Mouse (Mus musculus) kidney, postnatal 4 days (tissue): ENCODE data around the gene Tpcn1.

Experiments
- DNase-seq, 2 experiments: peaks; one replicate each; pipeline ENCODE4 v3.0.0; 2021; ENCODE audit warnings: mixed read lengths in 2 of 2

Gene Tpcn1

DNA sequence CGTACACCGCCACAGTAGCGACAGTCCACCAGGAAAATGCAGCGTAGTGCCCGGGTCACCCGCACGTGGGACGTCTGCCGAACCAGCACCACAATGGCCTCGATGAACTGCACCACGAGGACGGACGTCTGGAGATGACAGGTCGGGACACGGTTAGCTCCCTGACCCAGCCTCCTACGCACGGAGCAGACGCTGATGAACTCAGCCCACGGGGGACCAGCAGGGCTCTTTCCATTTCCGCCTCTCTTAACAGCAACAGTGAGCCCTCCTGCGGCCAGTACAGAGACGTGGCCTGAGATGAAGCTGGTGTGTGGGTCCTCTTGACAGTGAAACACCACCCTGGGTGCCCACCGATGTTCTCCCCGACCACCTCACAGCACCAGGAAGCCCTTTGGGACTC is 32.6 kb downstream of the Tpcn1 start:
- no peak for DNase-seq

DNA sequence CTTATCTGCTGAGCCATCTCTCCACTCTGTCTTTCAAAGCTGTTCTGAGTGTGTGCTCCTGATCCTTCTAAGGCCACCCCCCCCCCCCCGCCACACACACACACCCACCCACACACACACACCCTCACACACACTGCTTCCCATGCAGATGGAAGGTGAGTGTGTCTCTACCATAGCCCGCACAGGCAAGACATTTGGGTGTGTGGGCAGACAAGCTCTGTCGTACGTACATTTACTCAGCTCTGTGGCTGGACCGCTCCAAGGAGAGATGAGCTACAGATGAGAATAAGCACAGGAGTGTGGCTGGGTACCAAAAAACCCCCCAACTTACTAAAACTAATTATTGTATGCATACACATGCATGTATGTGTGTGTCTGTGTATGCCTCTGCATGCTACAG is 37.8 kb downstream of the Tpcn1 start:
- DNase-seq = no peak

DNA sequence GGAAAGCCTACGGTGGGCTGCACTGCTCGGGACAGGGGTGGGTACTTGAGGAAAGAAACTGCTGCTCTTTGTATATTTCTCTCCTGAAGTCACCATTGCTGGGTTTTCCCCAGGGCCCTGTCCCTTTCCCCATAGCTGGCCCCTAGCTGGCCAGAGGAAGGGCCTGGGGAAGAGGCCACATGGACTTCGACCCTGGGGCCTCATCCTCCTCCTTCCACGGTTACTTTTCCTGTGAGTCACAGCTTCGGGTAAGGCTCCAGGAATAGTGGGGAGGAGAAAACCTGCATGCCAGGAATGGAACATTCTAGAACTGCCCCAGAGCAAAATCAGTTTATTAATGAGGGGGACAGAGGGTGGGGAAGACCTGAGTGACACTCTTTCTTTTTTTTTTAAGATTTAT is 38.3 kb downstream of the Tpcn1 start:
- DNase-seq = no peak

DNA sequence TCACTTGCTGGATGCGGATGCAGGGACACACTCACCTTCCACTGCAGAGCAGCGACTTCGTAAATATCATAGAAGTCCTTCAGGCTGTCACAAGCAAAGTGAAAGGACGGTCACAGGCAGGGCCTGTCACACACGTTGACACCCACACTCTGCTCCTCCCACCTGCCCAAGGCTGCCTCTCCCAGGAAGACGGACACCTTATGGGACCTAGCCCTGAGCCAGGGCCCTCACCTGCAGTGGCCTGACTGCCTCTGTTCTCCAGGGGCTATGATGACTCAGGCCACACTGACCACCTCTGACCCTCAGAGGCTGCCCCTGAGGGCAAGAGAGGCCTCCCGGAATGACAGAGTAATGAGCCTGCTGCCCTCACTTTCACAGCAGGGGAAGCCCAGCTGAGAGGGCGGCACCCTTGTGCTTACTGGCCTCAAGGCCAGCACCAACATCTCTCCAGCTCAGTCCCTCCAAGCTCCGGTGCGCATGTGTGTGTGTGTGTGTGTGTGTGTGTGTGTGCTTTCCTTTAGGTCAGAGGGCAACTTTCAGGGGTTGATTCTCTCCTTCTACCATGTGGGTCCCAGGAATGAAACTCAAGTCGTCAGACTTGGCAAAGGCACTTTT is 40.1 kb downstream of the Tpcn1 start:
- DNase-seq = no peak

DNA sequence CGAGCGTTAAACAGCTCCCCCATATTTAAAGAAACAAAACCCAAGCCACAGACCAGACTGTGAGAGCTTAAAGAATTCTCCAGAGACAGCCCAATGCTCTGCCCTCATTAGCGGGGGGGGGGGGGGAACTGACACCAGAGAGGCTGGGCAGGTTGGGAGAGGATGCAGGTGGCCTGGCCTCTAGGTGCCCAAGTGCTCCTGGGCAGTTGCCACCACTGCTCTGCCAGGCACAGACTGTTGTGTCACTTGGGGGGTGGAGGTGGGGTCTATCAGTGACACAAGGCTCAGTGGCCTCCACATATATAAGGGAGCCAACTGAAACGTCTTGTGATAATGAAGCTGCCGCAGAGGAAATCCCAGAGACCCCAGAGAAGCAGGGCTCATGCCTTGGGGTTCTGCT is 51.8 kb downstream of the Tpcn1 start:
- no peak for DNase-seq

DNA sequence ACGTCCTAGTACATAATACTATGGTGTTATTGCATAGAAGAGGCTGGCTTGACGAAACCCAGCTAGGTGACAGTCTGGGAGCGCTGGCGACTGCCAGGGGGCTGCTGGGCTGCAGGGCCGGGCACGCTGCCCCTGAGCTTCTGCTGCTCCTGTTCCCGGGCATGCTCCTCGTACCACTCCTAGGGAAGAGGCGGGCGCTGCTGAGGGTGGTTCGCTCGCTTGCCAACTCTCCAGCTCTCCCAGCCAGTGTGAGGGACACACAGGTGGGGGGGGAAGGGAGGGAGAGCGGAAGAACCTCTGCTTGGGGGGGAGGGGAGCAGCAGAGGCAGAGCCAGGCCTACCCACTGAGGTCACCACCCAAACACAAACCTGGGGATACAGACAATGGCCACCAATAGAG is 52.4 kb downstream of the Tpcn1 start:
- DNase-seq = no peak

DNA sequence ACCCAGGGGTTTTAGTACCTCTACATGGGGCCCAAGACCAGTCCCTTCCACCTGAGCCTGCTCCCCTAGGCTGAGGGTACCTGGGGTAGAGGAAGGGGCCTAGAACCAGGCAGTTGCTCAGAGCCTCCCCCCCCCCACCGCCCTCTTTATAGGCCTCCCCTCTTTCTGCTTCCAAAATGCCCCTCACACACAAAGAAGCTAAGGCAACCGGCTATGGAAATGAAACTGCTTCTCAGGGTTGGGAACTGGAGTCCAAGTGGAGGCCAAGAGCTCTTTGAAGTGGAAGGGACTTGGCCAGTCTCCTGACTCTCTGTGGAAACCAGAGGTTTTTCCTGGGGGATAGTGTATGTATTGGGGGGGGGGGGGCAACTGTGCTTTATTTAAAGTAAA is 53.8 kb downstream of the Tpcn1 start:
- DNase-seq = no peak

DNA sequence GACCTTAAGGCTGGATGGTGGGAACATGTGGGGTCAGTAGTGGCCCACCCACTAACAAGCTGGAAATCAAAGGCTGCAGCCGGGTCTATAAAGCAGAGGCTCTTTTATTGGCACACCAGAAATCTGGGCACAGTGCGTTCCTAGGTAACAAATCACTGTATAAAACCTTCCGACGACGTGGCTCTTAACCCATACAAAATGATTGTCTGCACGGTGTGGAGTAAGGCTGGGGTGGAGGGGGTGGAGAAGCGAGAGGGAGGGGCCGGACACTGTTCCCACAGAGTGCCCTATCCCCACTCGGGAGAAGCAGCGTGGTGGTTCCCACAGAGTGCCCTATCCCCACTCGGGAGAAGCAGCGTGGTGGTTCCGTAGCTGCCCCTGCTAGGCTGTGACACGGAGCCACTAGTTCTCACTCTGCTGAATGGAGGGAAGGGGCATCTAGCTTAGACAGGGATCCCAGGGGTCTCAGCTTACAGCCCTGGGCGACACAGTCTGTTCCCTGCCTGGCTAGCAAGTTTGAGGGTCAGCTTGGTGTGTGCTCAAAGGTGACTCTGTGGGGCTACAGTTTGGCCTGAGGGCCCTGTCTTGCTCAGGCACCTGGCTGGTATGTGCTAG is 54.3 kb downstream of the Tpcn1 start:
- no peak for DNase-seq

DNA sequence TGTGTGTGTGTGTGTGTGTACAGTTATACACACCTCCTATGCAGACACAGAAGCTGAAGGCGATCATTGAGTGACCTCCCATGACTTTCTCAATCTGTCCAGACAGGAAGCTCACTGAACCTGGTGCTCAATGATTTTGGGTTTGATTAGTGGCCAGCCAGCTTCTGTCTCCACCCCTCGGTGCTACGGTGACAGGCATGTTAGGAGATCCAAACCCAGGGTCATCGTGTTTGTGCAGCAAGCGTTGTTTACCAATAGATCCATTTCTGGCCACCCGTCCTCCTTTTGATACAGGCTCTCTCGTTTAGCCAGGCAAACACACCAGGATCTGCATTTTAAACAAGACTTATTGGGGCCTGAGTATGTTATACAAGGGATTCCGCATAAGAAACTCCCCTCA is 56.8 kb downstream of the Tpcn1 start:
- no peak for DNase-seq

DNA sequence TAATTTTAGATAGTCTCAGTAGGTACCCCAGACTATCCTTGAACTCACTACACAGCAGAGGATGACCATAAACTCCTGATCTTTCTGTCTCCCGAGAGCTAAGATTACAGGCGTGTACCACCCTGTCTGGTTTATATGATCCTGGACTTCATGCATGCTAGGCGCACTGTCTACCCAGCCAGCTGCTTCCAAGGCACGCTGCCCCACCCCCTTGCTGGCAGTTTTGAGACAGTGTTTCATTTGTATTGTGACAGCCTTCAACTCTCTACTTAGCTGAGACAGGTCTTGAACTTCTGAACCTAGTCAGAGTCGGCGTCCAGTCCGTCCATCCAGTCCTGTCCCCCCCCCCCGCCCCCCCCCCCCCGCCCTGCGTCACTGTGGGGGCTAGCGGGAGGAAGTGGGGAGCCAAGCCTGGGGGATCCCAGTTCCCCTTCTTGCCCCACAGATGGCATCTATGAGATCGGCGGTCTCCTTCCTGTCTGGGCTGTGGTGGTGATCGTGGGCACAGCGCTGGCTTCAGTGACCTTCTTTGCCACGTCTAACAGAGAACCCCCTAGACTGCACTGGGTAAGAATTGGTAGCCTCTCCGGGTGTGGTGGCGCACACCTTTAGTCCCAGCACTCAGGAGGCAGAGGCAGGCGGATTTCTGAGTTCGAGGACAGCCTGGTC is 61.0 kb downstream of the Tpcn1 start:
- no peak for DNase-seq

DNA sequence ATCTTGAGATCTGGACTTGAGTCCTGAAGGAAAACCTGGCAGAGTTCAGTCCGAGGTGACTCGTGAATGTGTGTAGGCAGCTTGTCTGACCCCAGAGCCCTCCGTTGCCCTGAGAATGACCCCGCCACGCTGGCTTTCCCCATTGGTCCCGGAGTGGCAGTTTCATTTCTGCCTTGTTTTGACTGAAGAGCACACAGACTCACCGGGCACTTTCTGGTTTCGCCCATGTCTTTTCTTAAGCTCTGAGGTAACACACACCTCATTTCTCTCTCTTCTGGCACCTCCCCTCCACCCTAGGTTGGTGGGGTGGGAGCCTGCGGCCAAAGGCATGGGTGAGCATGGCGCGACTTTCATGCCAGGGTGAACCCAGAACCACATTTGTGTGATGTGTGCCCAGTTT is 62.2 kb downstream of the Tpcn1 start:
- no peak for DNase-seq

DNA sequence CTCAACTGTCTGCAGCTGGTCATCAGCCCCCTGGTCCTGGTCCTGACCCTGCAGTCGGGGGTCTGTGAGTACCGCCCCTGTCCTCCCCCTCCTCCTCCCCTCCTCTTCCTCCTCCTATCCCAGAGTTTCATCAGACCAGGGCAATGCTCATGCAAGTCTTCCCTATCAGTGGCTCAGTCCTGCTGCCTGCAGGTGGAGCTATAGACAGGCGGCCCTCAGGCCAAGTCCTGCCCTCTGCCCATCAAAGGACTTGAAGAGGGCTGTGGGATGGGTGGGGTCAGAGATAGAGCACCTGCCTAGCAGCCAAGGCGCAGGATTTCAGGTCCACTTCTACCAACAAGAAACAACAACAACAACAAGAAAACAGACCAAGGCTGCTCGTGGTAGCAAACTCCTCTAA is 62.7 kb downstream of the Tpcn1 start:
- no peak for DNase-seq

DNA sequence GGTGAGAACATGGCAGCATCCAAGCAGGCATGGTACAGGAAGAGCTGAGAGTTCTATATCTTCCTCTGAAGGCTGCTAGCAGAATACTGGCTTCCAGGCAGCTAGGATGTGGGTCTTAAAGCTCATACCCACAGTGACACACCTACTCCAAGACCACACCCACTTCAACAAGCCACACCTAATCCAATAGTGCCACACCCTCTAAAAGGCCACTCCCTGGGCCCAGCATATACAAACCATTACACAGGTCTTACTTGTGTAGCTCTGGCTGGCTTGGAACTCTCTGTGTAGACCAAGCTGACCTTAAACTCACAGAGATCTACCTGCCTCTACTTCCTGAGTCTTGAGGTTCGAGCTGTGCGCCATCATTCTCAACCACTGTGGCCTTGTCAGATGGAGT is 63.7 kb downstream of the Tpcn1 start:
- no peak for DNase-seq

DNA sequence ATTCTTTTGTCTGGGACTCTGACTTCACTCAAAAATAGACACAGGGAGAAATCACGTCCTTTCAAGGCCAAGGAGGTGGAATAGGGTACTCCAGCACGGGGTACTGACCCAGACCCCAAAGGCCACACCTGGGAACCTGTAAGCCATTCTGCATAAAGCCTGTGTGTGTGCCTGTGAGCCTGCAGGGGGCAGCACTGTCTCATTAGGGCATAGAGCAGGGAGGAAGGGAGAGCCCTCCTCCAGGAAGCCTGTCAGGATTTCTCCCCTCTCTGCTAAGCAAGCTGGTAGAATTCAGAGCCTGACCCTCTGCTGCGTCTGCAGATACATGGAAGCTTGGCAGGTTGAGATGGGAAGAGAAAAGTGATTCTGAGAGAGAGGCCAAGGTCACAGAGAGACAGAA is 65.8 kb downstream of the Tpcn1 start:
- peak; percentile 65 to 71 for DNase-seq

DNA sequence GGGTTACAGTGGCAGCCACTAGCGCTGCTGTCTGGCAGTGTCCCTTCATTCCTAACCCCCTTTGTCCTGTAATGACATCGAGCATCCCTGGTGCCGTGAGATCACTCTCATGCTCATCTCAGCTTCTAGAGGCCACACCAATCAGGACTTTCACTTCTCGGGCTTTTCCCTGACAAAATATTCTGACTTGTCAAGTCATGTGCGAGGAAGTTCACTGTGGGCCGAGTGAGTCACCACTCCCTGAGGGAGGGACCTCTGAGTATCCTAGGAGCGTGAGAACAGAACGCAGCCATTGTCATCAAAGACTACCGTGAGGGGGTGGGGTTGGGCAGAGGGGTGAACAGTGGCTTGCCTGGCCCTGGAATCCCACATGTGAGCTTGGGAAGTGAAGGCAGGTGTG is 70.9 kb downstream of the Tpcn1 start:
- DNase-seq = peak in 1 of 2 experiments; percentile 31

DNA sequence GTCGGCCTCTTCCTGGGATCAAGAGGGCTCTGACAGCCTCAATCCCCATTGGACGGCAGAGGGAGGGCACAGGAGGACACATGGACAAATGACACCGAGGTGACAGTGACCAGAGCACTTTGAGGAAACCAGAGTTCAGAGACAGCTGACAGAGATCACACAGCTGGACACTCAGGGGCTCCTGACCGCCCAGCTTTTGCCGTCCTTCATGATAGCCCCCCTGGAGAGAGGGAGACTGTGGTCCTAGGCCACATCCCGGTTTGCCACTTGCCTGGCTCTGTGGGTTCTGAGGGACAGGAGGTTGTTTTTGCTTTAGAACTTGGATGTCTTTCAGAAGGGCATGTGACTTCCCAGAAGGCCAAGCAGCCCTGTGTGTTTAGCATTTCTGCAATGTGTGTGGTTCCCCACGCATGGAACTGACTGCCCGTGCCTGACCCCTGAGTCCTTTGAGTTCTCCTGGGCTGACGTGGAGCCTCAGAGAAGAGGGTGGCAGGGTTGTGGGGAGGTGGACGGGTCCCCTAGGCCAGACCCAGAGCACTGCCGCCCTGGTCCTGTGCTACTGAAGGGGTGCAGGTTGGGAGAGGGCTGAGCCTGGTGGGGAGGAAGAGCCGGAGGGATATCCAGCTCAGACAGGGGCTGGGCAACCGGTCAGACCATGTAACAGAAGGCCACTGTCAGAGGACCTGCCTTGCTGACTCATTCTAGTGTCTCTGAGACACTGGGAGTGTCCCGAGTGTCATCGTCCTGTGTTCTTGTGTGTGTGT is 72.1 kb downstream of the Tpcn1 start:
- DNase-seq = peak; percentile 27 to 46

DNA sequence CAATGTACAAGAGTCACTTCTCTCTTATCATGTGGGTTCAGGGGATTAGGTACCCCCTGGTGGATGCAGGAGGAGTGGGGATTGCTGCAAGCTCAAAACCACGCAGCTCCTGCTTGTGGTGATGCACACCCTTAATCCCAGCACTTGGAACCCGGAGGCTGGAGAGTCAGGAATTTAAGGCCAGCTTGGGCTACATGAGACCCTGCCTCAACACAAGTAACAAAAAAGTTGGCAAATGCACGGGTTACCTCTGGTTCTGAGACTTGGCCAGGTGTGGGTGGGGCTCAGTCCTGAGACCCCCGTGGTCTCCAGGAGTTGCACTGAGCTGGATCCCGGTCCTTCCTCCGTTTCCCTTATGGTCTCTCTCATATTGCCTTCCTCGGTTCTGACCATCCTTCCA is 73.0 kb downstream of the Tpcn1 start:
- DNase-seq = no peak

DNA sequence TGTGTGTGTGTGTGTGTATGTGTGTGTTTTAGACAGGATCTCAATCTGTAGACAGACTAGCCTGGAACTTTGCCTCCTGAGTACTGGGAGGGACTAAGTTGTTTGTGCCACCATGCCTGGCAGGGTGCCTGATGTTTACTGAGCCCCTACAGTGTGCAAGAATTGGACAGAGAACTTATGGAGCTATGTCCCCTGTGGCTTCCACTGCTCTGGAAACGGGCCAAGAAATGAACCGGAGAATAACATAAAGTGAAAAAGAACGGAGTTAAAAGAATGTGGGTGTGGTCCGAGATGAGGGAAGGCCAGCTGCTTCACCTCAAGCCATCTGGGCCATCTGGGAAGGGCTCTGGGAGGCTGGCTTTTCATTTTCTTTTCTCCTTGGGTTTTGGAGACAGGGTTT is 73.7 kb downstream of the Tpcn1 start:
- DNase-seq = peak; percentile 66 to 80

DNA sequence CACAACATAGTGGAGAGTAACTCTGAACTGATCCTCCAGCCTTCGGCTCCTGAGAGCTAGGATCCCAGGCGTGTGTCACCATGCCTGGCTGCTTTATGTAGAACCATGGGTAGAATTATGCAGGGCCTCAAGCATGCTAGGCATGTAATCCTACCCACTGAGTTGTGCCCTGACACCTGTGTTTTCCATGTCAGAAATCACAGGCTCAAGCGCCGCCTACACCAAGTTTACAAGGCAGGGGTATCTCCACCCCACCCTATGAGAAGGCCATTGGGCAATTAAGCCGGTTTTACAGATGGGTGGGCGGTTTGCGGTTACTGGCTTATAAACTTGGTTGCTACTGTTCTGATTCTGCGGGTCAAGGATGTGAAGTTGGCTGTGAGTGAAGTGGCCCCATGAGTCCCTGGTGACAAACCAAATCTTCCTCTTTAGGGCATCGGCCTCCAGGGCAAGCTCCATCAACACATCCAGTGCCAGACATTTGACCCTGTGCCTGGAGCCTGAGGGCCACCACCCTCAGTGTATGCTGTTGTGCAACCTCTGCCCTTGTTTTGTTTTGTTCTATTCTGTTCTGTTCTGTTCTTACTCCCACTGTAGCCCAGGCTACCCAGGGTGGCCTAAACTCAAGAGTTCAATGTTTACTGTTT is 74.3 kb downstream of the Tpcn1 start:
- DNase-seq = no peak

DNA sequence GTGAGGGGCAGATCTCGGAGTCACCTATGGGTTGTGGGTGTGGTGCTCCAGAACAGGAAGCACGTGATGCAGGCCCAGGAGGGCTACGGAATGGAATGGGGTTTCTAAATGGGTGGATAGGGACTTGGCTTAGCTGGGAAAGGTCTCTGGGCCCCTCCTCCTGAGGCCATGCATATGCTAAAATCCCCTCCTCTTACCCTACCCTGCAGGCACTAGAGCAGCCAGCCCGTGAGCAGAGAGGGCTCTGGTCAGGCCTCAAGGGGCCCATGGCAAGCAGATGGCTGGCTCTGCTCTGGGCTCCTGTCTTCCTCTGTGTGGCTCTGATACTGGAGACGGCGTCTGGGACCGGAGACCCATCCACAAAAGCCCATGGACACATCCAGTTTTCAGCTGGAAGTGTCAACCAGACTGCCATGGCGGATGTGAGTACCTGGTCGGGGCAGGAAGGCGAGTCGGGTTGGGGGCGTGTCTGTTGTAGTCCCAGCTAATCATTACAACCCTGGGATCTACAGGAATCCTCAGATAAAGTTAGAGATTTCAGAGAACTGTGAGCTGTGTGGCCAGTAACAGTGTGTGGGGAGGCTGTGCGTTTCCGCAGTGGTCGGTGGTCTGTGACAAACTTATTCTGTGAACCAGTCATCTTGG is 75.4 kb downstream of the Tpcn1 start:
- peak; percentile 61 to 75 for DNase-seq

DNA sequence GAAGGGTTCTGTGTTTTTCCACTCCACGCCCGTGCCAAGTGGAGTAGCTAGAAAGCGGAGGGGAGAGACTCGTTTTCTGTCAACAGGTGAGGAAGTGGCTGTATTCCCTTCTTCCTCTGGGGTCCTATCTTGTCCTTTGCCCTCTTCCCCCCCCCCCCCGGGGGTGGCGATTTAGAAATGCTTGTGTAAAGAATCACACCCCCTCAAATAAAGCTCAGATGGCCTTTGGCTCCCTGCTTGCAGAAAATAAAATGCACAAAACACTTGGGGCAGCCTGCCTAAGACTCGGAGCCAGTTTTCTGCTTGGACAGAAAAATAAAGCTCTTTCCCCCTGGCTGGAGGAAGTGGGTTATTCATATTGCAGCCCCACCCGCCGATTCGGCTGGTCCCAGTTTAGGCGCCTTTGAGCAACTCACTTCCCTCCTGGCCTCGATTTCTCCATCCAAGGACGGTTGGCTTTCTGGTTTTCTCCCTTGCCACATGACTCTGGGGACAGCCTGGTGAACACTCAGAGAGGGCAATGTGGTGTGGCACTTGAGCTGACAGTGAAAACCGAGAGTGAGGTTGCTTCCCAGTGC is 76.7 kb downstream of the Tpcn1 start:
- peak; percentile 32 to 45 for DNase-seq

DNA sequence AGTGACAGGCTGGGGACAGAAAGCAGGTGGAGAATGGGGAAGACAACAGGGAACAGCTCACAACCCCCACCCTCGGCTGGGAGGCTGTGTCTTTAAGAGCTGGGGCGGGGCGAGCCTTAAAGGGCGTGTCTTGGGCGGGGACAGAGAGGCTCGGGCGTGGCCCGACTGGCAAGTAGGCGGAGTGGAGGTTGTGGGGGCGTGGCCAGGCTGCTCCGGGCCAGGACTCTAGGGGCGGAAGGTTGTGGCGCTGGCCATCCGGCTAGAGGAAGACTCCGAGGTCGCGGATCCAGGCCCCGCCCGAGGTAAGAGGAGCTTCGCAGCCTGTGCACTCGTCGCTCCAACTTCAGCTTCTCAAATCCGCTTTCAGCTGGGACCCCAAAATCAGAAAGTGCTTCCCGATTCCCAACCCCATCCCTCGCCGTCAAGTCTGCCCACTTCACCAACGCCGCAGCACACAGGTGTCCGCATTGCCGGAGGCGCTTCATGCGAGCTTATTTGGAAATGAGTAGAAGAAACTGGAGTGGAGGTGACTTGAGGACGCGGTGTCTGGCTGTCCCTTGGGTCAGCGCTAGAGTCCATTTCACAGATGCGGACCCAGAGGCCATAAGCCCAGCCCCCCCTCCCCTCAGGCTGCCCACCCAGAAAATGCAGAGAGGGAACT is 77.4 kb downstream of the Tpcn1 start, which contains the start of gene Slc8b1:
TSS of gene Slc8b1 (plus strand) at position 187 of the 661 bp plus-strand sequence.
- DNase-seq = peak; percentile 99
